Mouse (Mus musculus) hindbrain, embryonic 16.5 days (tissue): ENCODE data around the gene Tmcc2. TPM values are rescaled to one million over a fixed set of nuclear protein-coding genes. Genes with fewer than 3 reads are reported as not detected.
"Not testable (repeated sequence)": the region's sequence is repeated elsewhere in the genome, so short reads cannot be mapped to it uniquely, and the experiment has no call there.

Experiments used
- ATAC-seq: fragments of 200-750 bp; cut with Nextera tagmentation; 2 replicates; pipeline ENCODE4 v1.8.0; 2017; ENCODE audit warnings: moderate TSS enrichment, moderate library complexity
- H3K27ac ChIP-seq: fragments of 300-500 bp; sonication (generic); 2 replicates; pipeline ENCODE4 v1.5.1; 2014; ENCODE audit warnings: low read depth, mild to moderate bottlenecking, control low read depth, low read length, moderate library complexity
- H3K27me3 ChIP-seq: fragments of 300-500 bp; sonication (generic); replicated peaks from 2 replicates; pipeline ENCODE4 v1.6.1; 2014; ENCODE audit warnings: low read length; ENCODE audit not compliant: control insufficient read depth, insufficient read depth
- H3K36me3 ChIP-seq: fragments of 300-500 bp; sonication (generic); 2 replicates; pipeline ENCODE4 v1.6.1; 2014; ENCODE audit warnings: mild to moderate bottlenecking, low read length, moderate library complexity, mixed read lengths; ENCODE audit not compliant: control insufficient read depth, insufficient read depth
- H3K4me1 ChIP-seq: fragments of 300-500 bp; sonication (generic); 2 replicates; pipeline ENCODE4 v1.6.1; 2014; ENCODE audit warnings: low read depth, low read length; ENCODE audit not compliant: control insufficient read depth, insufficient read depth
- H3K4me2 ChIP-seq: fragments of 300-500 bp; sonication (generic); 2 replicates; pipeline ENCODE4 v1.6.1; 2014; ENCODE audit warnings: mild to moderate bottlenecking, low read length, control low read depth, moderate library complexity
- H3K4me3 ChIP-seq: fragments of 300-500 bp; sonication (generic); 2 replicates; pipeline ENCODE4 v1.5.1; 2014; ENCODE audit warnings: mild to moderate bottlenecking, low read length, control low read depth, moderate library complexity
- H3K9ac ChIP-seq: fragments of 300-500 bp; sonication (generic); 2 replicates; pipeline ENCODE4 v1.6.1; 2014; ENCODE audit warnings: low read depth, mild to moderate bottlenecking, control low read depth, low read length, moderate library complexity
- H3K9me3 ChIP-seq: fragments of 300-500 bp; sonication (generic); 2 replicates; pipeline ENCODE4 v1.6.1; 2014; ENCODE audit warnings: mild to moderate bottlenecking, low read length, moderate library complexity; ENCODE audit not compliant: control insufficient read depth
- WGBS: fragments of 180-500 bp; shearing (Covaris S2); extraction: QIAGEN DNeasy Blood & Tissue Kit; methylation state at CpG from one replicate; pipeline ENCODE4 v1.1.7; 2014; 5-methylcytosine and 5-hydroxymethylcytosine counted together
- polyA plus RNA-seq: library from polyadenylated mRNA; unstranded; fragments of >200 nt; fragmentation: Nextera tagmentation; extraction: Ambion mirVana; gene quantifications from 2 replicates; pipeline ENCODE4 v1.2.1, GENCODE M21; 2015

Tmcc2 gene
- polyA plus RNA-seq, 1 experiment from 2014 or later = 26.6 TPM

DNA sequence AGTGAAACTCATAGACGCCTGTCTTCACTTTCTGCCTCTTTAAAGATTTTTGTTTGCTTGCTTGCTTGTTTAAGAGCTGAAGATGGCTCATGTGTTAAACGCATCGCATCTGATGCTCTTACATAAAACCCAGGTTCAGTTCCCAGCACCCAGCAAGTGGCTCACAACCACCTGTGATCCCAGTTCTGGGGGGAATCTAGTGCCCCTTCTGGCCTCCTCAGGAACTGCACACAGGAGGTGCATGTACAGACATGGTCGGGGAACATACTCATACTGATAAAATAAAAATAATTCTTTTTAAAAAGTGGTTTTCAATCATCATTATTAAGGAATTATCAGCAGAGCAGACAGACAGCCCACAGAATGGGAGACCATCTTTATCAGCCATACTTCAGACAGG, 40.0 kb downstream of the Tmcc2 start:
- no peak overlapping the region for H3K4me2 ChIP-seq
- no peaks in the 10 kb centered on the region for H3K27me3 ChIP-seq
- no peak overlapping the region for H3K9ac ChIP-seq
- no peak overlapping the region for H3K4me3 ChIP-seq
- H3K27ac ChIP-seq = no peak overlapping the region
- peaks cover 3% of the 10 kb centered on the region; the same call in 1 of the 2 replicates for H3K4me1 ChIP-seq
- WGBS = 93% methylated on average over 4 of the region's 4 CpGs
- ATAC-seq = no peak
- H3K9me3 ChIP-seq = no peaks in the 10 kb centered on the region
- no peaks in the 10 kb centered on the region for H3K36me3 ChIP-seq

DNA sequence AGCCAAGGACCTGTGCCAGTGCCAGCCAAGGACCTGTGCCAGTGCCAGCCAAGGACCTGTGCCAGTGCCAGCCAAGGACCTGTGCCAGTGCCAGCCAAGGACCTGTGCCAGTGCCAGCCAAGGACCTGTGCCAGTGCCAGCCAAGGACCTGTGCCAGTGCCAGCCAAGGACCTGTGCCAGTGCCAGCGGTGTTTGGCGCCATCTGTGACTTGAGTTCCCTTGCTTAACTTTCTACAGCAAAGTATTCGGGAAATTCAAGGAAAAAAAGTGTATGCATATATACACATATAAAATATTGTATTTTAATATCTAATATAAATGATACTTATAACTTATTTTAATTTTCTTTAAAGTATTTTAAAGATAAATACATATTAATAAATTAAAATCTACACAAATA, 41.5 kb downstream of the Tmcc2 start:
- H3K27me3 ChIP-seq, H3K27ac ChIP-seq, ATAC-seq, H3K36me3 ChIP-seq, H3K9ac ChIP-seq, H3K4me1 ChIP-seq, H3K9me3 ChIP-seq, H3K4me3 ChIP-seq, H3K4me2 ChIP-seq: not testable (repeated sequence)
- 82% methylated on average over 3 of the region's 3 CpGs for WGBS

DNA sequence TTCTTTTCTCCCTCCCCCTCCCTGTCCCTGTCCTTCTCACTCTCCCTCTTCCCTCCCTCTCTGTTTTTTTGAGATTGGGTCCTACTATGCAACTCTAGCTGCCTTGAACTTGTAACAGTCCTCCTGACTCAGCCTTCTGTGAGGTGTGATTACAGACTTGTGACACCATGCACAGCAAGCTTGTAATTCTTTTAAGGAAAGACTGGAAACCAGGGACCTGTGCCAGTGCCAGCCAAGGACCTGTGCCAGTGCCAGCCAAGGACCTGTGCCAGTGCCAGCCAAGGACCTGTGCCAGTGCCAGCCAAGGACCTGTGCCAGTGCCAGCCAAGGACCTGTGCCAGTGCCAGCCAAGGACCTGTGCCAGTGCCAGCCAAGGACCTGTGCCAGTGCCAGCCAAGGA, 42.0 kb downstream of the Tmcc2 start:
- H3K9me3 ChIP-seq, H3K9ac ChIP-seq, H3K27ac ChIP-seq, H3K27me3 ChIP-seq, H3K4me2 ChIP-seq, ATAC-seq, H3K4me3 ChIP-seq, H3K4me1 ChIP-seq, H3K36me3 ChIP-seq: not testable (repeated sequence)

DNA sequence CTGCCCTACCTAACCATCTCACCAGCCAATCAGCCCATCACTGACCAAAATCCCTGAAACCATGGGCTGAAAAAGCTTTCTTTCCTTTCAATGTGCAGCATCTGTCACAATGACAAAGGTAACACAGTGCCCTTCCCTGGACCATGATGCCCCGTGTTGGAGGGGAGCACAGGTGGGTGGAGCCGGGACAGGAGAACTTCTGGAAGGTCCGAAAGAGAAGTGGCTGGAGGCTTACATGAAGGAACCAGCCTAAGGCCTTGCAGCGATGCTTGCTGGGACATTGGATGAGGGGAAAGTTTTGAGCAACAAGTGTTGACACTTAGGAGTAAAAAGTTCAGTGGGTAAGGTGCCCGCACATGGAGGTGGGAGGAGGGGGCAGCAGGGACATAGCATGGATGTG, 42.7 kb downstream of the Tmcc2 start:
- no peaks in the 10 kb centered on the region for H3K27me3 ChIP-seq
- no peak for ATAC-seq
- H3K9me3 ChIP-seq = no peaks in the 10 kb centered on the region
- H3K4me2 ChIP-seq = no peak overlapping the region
- no peaks in the 10 kb centered on the region for H3K4me1 ChIP-seq
- H3K9ac ChIP-seq = no peak overlapping the region
- H3K27ac ChIP-seq = no peak overlapping the region
- H3K36me3 ChIP-seq = no peaks in the 10 kb centered on the region
- WGBS = 85% methylated on average over 5 of the region's 5 CpGs
- no peak overlapping the region for H3K4me3 ChIP-seq

DNA sequence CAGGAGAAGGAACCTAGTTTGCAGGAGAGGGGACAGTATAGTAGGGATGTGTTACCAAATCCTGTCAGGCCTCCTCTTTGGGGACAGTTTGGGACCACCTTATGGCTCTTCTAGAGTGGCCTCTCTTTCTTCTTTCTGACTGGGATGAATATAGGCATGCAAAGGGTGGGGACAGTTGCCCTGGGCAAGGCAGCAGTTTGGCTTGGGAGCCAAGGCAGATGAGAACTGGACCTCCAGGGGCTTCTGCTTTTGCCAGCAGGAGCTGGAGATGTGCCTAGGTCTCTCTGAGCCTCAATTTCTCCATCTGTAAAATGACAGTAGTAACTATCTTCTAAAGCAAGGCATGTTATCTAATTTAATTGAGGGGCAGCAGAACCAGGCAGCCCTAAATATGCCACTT, 44.1 kb downstream of the Tmcc2 start:
- Histone ChIP-seq H3K36me3 (no peaks in the 10 kb centered on the region), H3K9me3 (no peaks in the 10 kb centered on the region), H3K9ac (no peak overlapping the region), H3K27me3 (no peaks in the 10 kb centered on the region), H3K4me2 (no peak overlapping the region), H3K4me3 (no peak overlapping the region), H3K27ac (no peak overlapping the region), H3K4me1 (no peaks in the 10 kb centered on the region)
- no peak for ATAC-seq

DNA sequence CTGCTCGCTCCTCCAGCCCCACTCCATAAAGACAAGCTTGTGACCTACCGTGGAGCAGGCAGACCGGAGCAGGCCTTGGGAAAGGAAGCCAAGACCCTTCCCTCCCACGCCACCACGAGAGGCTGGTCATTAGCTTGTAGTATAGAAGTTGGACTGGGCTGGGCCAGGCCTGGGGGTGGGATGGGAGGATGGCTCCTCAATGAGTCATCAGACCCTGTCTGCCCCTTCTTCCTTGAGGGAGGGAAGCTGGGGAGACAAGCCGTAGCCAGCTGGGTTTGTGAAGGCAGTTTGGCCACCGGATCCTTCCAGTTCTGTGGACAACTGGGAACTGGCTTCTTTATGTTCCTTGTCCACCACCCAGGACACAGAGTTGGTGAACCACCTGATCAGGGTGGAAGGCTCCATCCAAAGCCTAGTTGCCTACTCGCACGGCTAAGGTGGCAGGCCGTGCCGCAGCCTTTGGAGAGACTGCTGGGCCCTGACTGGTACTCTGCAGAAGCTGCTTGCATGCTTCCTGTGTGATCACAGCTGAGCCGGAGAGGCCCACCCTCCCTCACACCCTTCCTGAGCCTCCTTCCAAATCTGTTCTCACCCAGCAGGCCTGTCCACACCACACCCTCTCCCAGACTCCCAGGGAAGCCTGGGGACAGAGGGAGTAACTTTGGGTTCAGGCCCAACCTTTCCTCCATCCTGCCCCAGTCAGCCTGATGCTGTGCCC, 44.8 kb downstream of the Tmcc2 start:
- WGBS = 89% methylated on average over 12 of the region's 12 CpGs
- no peak overlapping the region for H3K27ac ChIP-seq
- ATAC-seq = no peak
- H3K4me3 ChIP-seq = no peak overlapping the region
- no peaks in the 10 kb centered on the region for H3K9me3 ChIP-seq
- no peaks in the 10 kb centered on the region for H3K36me3 ChIP-seq
- no peak overlapping the region for H3K4me2 ChIP-seq
- H3K4me1 ChIP-seq = no peaks in the 10 kb centered on the region
- H3K27me3 ChIP-seq = no peaks in the 10 kb centered on the region
- no peak overlapping the region for H3K9ac ChIP-seq

DNA sequence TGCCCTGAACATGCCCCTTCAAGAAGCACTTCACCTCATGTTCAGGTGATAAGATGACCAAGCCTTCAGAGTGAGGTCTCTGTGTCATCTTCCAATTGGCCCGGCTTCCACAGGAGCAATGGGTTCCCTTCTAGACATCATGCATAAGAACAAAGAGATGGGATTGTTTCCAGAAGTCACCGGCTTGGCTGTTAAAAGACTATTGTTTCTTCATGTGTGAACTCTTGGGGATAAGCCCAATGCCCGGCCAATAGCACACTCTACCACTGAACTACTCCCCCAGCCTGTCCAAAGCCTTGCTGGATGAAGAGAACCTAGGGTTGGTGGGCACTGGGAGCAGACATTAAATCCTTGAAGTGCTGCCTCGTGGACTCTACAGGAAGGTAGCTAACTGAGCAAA, 45.6 kb downstream of the Tmcc2 start:
- Histone ChIP-seq H3K4me1 (no peaks in the 10 kb centered on the region), H3K36me3 (no peaks in the 10 kb centered on the region), H3K27ac (no peak overlapping the region), H3K9ac (no peak overlapping the region), H3K27me3 (no peaks in the 10 kb centered on the region), H3K9me3 (no peaks in the 10 kb centered on the region), H3K4me2 (no peak overlapping the region), H3K4me3 (no peak overlapping the region)
- 76% methylated on average over 4 of the region's 4 CpGs for WGBS
- no peak for ATAC-seq

DNA sequence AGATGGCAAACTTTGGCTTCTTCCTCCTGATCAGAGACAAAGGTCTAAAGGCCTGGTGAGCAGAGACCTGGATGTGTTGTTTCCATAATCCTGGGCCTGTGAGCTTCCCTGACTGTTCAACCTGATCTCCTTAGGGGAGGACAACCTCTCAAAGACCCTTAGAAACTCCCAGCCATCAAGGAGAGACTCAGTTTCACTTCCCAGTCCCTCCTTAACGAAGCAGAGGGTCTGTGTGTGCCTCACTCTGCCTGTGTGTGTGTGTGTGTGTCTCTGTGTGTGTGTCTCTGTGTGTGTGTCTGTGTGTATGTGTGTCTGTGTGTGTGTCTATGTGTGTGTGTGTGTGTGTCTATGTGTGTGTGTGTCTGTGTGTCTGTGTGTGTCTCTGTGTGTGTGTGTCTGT, 47.4 kb downstream of the Tmcc2 start:
- Histone ChIP-seq H3K27ac (no peak overlapping the region), H3K4me2 (no peak overlapping the region), H3K9ac (no peak overlapping the region), H3K27me3 (no peaks in the 10 kb centered on the region), H3K4me3 (no peak overlapping the region), H3K36me3 (no peaks in the 10 kb centered on the region), H3K9me3 (no peaks in the 10 kb centered on the region), H3K4me1 (no peaks in the 10 kb centered on the region)
- WGBS = 88% methylated on average over 1 of the region's 1 CpGs
- no peak for ATAC-seq

DNA sequence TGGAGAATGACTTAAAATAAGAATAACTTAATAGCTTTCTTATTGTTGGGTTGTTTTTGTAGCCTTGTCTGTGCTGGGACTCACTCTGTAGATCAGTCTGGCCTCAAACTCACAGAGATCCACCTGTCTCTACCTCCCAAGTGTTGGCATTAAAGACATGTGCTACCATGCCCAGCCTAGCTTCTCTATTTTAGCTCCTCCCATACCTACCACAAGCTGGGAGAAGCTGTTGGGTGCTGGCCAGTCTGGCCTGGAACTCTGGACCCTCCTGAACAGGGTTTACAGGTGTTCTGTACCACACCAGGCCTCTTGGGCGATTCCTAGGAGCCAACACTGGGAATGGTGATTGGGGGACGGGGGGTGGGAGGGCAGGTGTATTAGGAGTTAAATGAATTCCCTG, 47.9 kb downstream of the Tmcc2 start:
- no peaks in the 10 kb centered on the region for H3K27me3 ChIP-seq

DNA sequence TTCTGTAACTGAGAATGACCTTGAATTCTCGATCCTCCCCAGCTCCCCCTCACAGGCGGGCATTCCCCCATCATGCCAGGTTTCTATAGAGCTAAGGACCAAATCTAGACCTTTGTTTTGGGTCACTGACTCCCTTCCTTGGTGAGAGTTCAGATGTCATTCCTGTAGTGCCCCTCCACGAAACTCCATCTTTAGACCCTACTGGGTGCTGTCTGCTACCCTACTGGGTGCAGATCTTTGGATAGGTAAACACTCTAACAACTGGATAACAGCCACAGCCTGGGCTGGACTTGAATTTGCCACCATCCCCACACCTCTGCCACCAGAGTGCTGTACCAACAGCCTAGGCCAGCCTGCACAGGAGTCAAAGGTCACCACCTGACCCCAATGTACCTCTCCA, 48.6 kb downstream of the Tmcc2 start:
- H3K9ac ChIP-seq = no peak overlapping the region
- H3K36me3 ChIP-seq = no peaks in the 10 kb centered on the region
- WGBS = 64% methylated on average over 3 of the region's 3 CpGs
- H3K4me1 ChIP-seq = no peaks in the 10 kb centered on the region
- no peak overlapping the region for H3K27ac ChIP-seq
- H3K4me3 ChIP-seq = no peak overlapping the region
- H3K4me2 ChIP-seq = no peak overlapping the region
- ATAC-seq = no peak
- no peaks in the 10 kb centered on the region for H3K9me3 ChIP-seq
- no peaks in the 10 kb centered on the region for H3K27me3 ChIP-seq

More for the DNA sequence above, 47.9 kb downstream of the Tmcc2 start:
- ATAC-seq = no peak
- no peaks in the 10 kb centered on the region for H3K9me3 ChIP-seq
- no peak overlapping the region for H3K4me3 ChIP-seq
- H3K9ac ChIP-seq = no peak overlapping the region
- 88% methylated on average over 2 of the region's 2 CpGs for WGBS
- H3K4me1 ChIP-seq = no peaks in the 10 kb centered on the region
- H3K4me2 ChIP-seq = no peak overlapping the region
- no peak overlapping the region for H3K27ac ChIP-seq
- no peaks in the 10 kb centered on the region for H3K36me3 ChIP-seq
